Mouse (Mus musculus): Measurements from ENCODE around the gene Eci2. TPM values are rescaled to one million over a fixed set of nuclear protein-coding genes. Genes with fewer than 3 reads are reported as not detected.

The Eci2 gene
- total RNA-seq, 1 experiment from 2014 or later: 110 TPM

Other genes starting within 250 kb of the Eci2 start
- 110 and 126 TPM in 2 replicates for gene Prpf4b, start 151.8 kb downstream of the Eci2 start, total RNA-seq (2021)
- 0.61 TPM in 1 of 2 replicates, not detected in the other for gene Fam217a, start 102.8 kb downstream of the Eci2 start, total RNA-seq (2021)
- not detected in 2 replicates for gene 4933417A18Rik, start 102.7 kb downstream of the Eci2 start, total RNA-seq (2021)
- 1.5 TPM in 1 of 2 replicates, not detected in the other for gene Eci3, start 63.3 kb downstream of the Eci2 start, total RNA-seq (2021)

Measured in adrenal gland, postnatal 25 days (tissue).